Mouse (Mus musculus): Measurements from ENCODE around the gene D6Wsu163e. TPM values are rescaled to one million over a fixed set of nuclear protein-coding genes. Genes with fewer than 3 reads are reported as not detected.

D6Wsu163e gene
- total RNA-seq, 4 experiments from 2014 or later: 41.7 to 44.9 (median 42.5) TPM

GRCm38 (mm10) chr6:127005646-127006045 lies 65.9 kb downstream of the D6Wsu163e start:
- no peak for DNase-seq (ENCODE audit: low spot score in 2 of 2)

GRCm38 (mm10) chr6:127006551-127006950 lies 66.8 kb downstream of the D6Wsu163e start:
- no peak for DNase-seq (ENCODE audit: low spot score in 2 of 2)

- DNase-seq (ENCODE audit: low spot score in 2 of 2): no peak
These were observed 70.3 kb downstream of the D6Wsu163e start for GRCm38 (mm10) chr6:127010021-127010420.

- no peak for DNase-seq (ENCODE audit: low spot score in 2 of 2)
These were observed 72.3 kb downstream of the D6Wsu163e start for GRCm38 (mm10) chr6:127011947-127012535.

- no peak for DNase-seq (ENCODE audit: low spot score in 2 of 2)
These were observed 75.4 kb downstream of the D6Wsu163e start, which contains the start of gene Fgf6 for GRCm38 (mm10) chr6:127014906-127015770. TSS of gene Fgf6 (plus strand) at chr6:127015586.

- DNase-seq (ENCODE audit: low spot score in 2 of 2): no peak
These were observed 79.5 kb downstream of the D6Wsu163e start for GRCm38 (mm10) chr6:127019254-127019653.

- no peak for DNase-seq (ENCODE audit: low spot score in 2 of 2)
These were observed 80.7 kb downstream of the D6Wsu163e start for GRCm38 (mm10) chr6:127020431-127020830.

- no peak for DNase-seq (ENCODE audit: low spot score in 2 of 2)
These were observed 85.1 kb downstream of the D6Wsu163e start for GRCm38 (mm10) chr6:127024836-127025235.

Other genes starting within 250 kb of the D6Wsu163e start
- gene Kcna6, start 199.3 kb upstream of the D6Wsu163e start, total RNA-seq (2022): 10 to 100 TPM; 73.3 to 81.8 (median 75.4) TPM
- 100 to 1,000 TPM; 155 to 170 (median 160) TPM for gene Ndufa9, start 90.8 kb upstream of the D6Wsu163e start, total RNA-seq (2022)
- under 1 TPM; 0.11 to 0.26 (median 0.18) TPM for gene Akap3, start 86.9 kb upstream of the D6Wsu163e start, total RNA-seq (2022)
- under 1 TPM in 3 of 4 experiments, not detected in 1; 0.30 to 0.49 (median 0.41) TPM for gene Dyrk4, start 18.1 kb upstream of the D6Wsu163e start, total RNA-seq (2022)
- gene Rad51ap1, start 375 bp upstream of the D6Wsu163e start, total RNA-seq (2022): 1 to 10 TPM; 2.0 to 4.2 (median 3.5) TPM
- gene Fgf6, start 75.6 kb downstream of the D6Wsu163e start, total RNA-seq (2022): under 1 TPM in 1 of 4 experiments, not detected in 3; 0.11 TPM
- under 1 TPM in 3 of 4 experiments, not detected in 1; 0.39 to 0.84 (median 0.71) TPM for gene Fgf23, start 132.9 kb downstream of the D6Wsu163e start, total RNA-seq (2022)
- 10 to 100 TPM; 23.1 to 25.8 (median 24.3) TPM for gene Tigar, start 169.6 kb downstream of the D6Wsu163e start, total RNA-seq (2022)
- 10 to 100 TPM; 63.0 to 86.8 (median 73.0) TPM for gene Ccnd2, start 212.2 kb downstream of the D6Wsu163e start, total RNA-seq (2022)